Mouse (Mus musculus) testis, postnatal 10 days (tissue): ENCODE results near the gene Cux1.

Experiments
- DNase-seq: peaks from one replicate; pipeline ENCODE4 v3.0.0; 2021; ENCODE audit warnings: low spot score

The Cux1 gene

GRCm38 (mm10) chr5:136422948-136423347, 144.3 kb downstream of the Cux1 start:
- no peak for DNase-seq

GRCm38 (mm10) chr5:136421885-136422284, 145.4 kb downstream of the Cux1 start:
- no peak for DNase-seq

- DNase-seq: no peak
Measured at GRCm38 (mm10) chr5:136421316-136421715, 146.0 kb downstream of the Cux1 start.

GRCm38 (mm10) chr5:136420342-136420741, 146.9 kb downstream of the Cux1 start:
- DNase-seq: no peak

- no peak for DNase-seq
Measured at GRCm38 (mm10) chr5:136417891-136418290, 149.4 kb downstream of the Cux1 start.

- DNase-seq: no peak
Measured at GRCm38 (mm10) chr5:136414479-136414878, 152.8 kb downstream of the Cux1 start.

- no peak for DNase-seq
Measured at GRCm38 (mm10) chr5:136410681-136411181, 156.6 kb downstream of the Cux1 start.

GRCm38 (mm10) chr5:136406357-136406756, 160.9 kb downstream of the Cux1 start:
- no peak for DNase-seq

GRCm38 (mm10) chr5:136403565-136403961, 163.7 kb downstream of the Cux1 start:
- DNase-seq: peak; percentile 61

- DNase-seq: no peak
Measured at GRCm38 (mm10) chr5:136402622-136403564, 164.4 kb downstream of the Cux1 start.

GRCm38 (mm10) chr5:136398706-136399105, 168.6 kb downstream of the Cux1 start:
- no peak for DNase-seq

GRCm38 (mm10) chr5:136396699-136397098, 170.6 kb downstream of the Cux1 start:
- no peak for DNase-seq

GRCm38 (mm10) chr5:136396256-136396655, 171.0 kb downstream of the Cux1 start:
- DNase-seq: no peak

- no peak for DNase-seq
Measured at GRCm38 (mm10) chr5:136395600-136396195, 171.6 kb downstream of the Cux1 start.

GRCm38 (mm10) chr5:136394517-136395212, 172.6 kb downstream of the Cux1 start:
- DNase-seq: no peak

- no peak for DNase-seq
Measured at GRCm38 (mm10) chr5:136393621-136394020, 173.7 kb downstream of the Cux1 start.

- DNase-seq: no peak
Measured at GRCm38 (mm10) chr5:136386757-136387156, 180.5 kb downstream of the Cux1 start.

- no peak for DNase-seq
Measured at GRCm38 (mm10) chr5:136385161-136385560, 182.1 kb downstream of the Cux1 start.

- DNase-seq: no peak
Measured at GRCm38 (mm10) chr5:136382261-136383005, 184.9 kb downstream of the Cux1 start.

- no peak for DNase-seq
Measured at GRCm38 (mm10) chr5:136379405-136379804, 187.9 kb downstream of the Cux1 start.

GRCm38 (mm10) chr5:136377101-136377500, 190.2 kb downstream of the Cux1 start:
- no peak for DNase-seq

GRCm38 (mm10) chr5:136375350-136375749, 191.9 kb downstream of the Cux1 start:
- no peak for DNase-seq
